Mouse (Mus musculus) T-helper 17 cell (primary cell): ENCODE data around the gene Olfr1036.
"Not testable (repeated sequence)": the region's sequence is repeated elsewhere in the genome, so short reads cannot be mapped to it uniquely, and the experiment has no call there.

ENCODE experiments used
- in situ Hi-C, 2 experiments: fragments of 300-600 bp; cut with MboI, MseI; formaldehyde crosslinking; loops; 1 replicate in 1 of 2; 2 replicates in 1 of 2; pipeline ENCODE4 v1.15.1; 2025; ENCODE audit warnings: high pct_unique_total_duplicates in 2 of 2

The Olfr1036 gene

GRCm38 (mm10) chr2:86073692-86074091, at the start of gene Olfr1036:
Gene Olfr1036, plus strand, starts transcription at chr2:86073992.
- in situ Hi-C loops = not testable (repeated sequence)

- in situ Hi-C loops = no loop called here
Measured at GRCm38 (mm10) chr2:86045561-86045960, 28.2 kb upstream of the Olfr1036 start, which contains the start of gene Olfr1034. Gene Olfr1034, plus strand, starts transcription at chr2:86045861.

GRCm38 (mm10) chr2:86050777-86051176, 23.0 kb upstream of the Olfr1036 start:
- in situ Hi-C loops = not testable (repeated sequence)

- in situ Hi-C loops = loop anchor here in 1 of 2 experiments (10.0 kb wide), 1 partner anchor 501 kb away; no protein-coding TSS in a partner anchor
Measured at GRCm38 (mm10) chr2:86063766-86064165, 10.0 kb upstream of the Olfr1036 start.

GRCm38 (mm10) chr2:86070189-86070588, 3.6 kb upstream of the Olfr1036 start:
- in situ Hi-C loops = no loop called here

GRCm38 (mm10) chr2:86080478-86080877, 6.7 kb downstream of the Olfr1036 start:
- in situ Hi-C loops = not testable (repeated sequence)

GRCm38 (mm10) chr2:86087285-86087684, 13.5 kb downstream of the Olfr1036 start, which contains the start of gene Olfr1037:
Gene Olfr1037, minus strand, starts transcription at chr2:86087385.
- in situ Hi-C loops = no loop called here
